Mouse (Mus musculus): ENCODE measurements around the gene Plk2.

DNA sequence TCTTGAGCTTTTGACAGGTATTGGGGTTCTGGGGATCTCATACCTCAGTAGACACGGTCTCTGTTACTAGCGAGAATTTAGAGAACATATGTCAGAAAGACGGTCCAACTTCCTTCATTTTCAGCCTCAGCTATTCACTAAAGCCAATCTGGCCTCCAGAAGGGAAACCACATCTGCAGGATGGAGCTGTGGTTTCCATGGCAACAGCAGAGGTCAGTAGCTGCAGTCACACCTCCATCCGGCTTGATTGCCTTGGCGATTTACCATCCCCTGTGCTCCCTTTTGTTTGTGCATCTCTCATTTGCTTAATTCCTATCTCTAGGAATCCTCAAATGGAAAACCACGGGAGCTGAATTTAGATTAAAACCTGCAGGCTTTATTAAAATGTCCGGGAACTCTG lies 48.1 kb upstream of the Plk2 start:
- TF ChIP-seq POLR2A (IDR thresholded peaks at IDR 0.05; ENCODE audit: borderline replicate concordance, insufficient read depth, low read length) (no peak), CTCF (IDR thresholded peaks at IDR 0.05; ENCODE audit: borderline replicate concordance, insufficient read depth, low read depth, low read length) (no peak)

Data from cerebellum, adult 2 months (tissue).